Mouse (Mus musculus) lung, postnatal 25 days (tissue): ENCODE data around the gene Xrcc6.
A peak's percentile ranks its signal among the peaks of the same experiment; 100 is the strongest.

Experiments
- DNase-seq: peaks from one replicate; pipeline ENCODE4 v3.0.0; 2022; ENCODE audit warnings: low spot score

Gene Xrcc6

DNA sequence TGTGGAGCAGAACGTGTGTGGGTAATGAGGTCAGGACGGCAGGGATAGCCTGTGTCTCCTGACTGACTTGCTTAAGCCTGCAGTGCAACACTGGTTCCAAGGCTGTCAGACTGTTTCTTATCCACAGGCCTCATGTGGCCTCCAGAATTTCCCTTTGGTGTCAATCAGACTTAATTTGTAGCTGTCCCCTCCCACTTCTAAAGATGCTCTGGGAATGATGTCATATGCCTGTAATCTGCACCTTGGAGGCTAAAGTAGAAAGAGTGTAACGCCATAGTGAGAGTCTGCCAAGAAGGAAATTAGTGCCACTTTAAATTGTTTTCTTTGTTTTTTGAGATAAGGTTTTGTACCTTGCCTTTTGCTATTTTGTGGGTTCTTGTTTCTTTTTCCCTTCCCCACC lies 31.7 kb downstream of the Xrcc6 start:
- no peak for DNase-seq

DNA sequence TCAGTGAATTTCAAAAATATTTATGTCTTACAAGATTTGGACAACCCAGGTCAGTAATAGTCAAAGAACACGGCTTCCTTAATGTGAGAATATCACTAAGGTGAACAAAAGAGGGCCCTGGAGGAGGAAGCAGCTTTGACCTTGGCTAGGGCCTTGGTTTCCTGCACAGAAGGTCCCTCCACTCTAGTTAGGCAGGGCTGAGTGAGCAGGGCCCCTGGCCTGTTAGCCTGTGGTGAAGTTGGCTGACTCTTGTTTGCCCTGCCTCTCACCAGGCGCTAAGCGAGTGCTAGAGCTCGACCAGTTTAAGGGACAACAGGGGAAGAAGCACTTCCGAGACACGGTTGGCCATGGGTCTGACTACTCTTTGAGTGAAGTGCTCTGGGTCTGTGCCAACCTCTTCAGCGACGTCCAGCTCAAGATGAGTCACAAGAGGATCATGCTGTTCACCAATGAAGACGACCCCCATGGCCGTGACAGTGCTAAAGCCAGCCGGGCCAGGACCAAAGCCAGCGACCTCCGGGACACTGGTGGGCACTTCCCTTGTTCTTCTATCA lies 35.0 kb downstream of the Xrcc6 start:
- no peak for DNase-seq

DNA sequence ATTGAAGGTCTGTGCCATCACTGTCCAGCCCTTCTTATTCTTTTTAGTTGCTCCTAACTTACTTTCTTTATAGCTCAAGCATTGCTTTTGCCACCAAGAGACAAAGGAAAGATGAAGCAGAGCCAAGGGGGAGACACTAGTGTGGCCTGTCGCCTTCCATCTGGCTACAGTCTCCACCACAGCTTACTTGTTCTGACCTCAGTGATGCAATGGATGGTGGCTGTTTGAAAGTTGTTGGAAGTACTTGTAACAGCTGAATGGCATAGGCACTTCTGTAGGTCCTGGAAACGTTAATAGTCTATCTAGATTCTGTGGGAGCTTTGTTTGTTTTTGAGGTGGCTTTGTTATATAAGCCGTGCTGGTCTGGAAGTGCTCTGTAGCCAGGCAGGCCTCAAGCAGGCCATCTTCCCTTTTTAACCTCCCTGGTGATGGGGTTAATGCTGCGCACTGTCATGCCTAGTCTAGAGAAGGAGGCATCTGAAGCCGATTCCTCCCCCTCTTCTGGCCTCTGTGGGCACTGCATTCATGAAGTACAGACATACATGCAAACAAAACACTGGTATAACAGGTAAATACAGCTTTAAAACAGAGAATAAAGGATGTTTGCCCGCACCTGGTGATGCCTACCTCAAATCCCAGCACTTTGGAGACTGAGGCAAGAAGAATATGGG lies 36.5 kb downstream of the Xrcc6 start:
- no peak for DNase-seq

DNA sequence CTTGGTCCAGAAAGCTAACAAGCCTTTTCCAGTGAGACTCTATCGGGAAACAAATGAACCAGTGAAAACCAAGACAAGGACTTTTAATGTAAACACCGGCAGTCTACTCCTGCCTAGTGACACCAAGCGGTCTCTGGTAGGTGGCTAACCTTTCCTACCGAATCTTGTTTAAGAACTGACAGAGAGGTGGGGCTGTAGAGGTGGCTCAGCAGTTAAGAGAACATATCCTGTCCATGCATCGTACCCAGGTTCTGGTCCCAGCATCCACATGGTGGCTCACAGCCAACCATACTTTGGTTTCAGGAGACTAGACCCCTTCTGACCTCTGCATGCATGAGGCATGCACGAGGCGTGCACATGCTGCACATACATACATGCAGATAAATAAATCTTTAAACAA lies 39.6 kb downstream of the Xrcc6 start:
- DNase-seq, result no peak

DNA sequence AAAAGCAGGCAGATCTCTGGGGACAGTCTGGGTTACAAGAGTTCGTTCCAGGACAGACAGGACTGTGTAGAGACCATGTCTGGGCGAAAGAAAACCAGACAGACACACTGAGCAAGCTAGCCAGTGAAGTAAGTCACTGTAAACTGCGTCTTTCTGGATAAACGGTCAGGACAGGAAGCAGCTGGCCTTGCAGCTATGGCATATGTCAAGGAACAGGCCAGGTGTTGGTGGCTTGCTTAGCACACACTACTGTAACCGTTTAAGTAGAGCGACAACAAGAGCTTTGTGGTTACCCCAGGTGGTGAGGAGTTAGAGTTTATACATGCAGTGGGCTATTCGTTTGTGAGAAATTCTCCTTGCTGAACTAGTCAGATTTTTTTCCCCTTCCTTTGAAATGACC lies 40.1 kb downstream of the Xrcc6 start:
- DNase-seq, result no peak

DNA sequence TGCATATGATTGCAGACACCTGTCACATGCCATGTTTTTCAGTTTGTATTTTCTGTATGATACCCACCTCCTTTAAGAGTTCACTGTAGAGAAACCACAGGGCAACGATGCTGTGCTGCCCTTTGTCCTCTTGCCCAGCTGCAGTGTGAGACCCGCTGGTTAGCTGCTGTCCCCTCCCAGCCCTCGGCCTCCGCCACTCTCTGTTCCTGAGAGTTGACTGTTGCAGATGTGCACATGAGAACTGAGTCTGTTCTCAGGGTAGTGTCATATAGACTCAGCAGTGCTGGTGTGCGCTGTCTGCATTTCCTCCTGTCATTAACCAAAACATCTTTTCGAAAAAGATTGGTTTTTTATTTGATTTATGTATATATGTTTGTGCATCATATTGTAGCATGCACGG lies 44.8 kb downstream of the Xrcc6 start:
- DNase-seq, result no peak

DNA sequence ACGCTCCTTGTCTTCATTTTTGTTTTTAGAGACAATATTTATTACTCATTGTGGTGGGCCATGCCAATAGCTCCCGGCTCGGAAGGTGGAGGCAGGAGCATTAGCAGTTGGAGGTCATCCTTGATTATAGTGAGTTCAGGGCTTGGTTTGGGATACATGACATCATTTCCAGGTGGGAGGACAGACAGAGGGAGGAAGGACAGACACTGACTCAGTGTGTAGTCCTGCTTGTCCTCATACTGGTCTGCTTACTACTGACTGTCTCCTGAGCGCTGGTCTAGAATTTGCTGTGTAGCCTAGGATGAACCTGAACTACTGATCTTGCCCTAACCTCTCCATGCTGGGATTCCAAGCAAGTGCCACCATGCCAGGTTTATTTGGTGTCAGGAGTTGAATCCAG lies 46.1 kb downstream of the Xrcc6 start, which contains the start of gene Desi1:
TSS of gene Desi1 (minus strand) at position 101 of the 400 bp plus-strand sequence.
- DNase-seq, result no peak

DNA sequence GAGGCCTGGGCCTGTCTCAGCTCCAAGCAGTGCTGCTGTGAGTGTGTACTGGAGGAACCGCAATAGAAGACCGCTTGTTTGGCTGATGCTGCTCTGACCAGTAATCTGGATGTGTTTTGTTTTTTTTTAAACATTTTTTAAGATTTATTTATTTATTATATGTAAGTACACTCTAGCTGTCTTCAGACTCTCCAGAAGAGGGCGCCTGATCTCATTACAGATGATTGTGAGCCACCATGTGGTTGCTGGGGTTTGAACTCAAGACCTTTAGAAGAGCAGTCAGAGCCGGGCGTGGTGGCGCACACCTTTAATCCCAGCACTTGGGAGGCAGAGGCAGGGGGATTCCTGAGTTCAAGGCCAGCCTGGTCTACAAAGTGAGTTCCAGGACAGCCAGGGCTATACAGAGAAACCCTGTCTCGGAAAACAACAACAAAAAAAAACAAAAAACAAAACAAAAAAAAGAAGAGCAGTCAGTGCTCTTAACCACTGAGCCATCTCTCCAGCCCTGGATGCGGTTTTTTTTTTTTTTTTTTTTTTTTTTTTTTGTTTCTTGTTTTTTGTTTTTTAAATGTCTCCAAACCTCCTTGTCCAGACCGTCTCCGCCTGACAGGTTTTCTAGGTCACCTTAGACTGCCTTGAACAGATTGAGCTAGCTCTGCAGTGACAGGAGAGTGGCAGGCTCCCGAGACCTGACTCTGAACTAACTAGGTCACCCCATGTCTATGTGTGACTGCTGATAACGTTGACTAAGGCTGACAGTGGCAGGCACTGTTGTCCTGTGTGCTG lies 48.5 kb downstream of the Xrcc6 start:
- peak; percentile 27 for DNase-seq

DNA sequence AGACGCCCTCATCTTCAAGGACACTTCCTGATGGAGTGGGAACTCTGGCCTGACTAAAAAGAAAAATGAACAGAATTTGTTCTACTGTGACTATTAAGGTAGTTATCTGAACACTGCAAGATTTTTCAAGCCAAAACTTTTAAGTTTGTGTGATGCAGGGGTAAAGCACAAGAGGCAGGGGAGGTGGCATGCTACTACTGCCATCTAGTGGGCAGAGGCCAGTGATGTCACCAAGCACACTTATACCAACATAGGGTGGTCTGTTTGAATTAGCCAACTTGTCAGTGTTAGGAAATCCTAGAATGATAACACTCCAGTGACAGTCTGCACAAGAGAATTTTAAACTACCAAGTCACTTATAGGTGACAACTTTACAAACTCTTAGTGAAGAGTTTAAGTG lies 53.0 kb downstream of the Xrcc6 start:
- DNase-seq, result peak; percentile 41

DNA sequence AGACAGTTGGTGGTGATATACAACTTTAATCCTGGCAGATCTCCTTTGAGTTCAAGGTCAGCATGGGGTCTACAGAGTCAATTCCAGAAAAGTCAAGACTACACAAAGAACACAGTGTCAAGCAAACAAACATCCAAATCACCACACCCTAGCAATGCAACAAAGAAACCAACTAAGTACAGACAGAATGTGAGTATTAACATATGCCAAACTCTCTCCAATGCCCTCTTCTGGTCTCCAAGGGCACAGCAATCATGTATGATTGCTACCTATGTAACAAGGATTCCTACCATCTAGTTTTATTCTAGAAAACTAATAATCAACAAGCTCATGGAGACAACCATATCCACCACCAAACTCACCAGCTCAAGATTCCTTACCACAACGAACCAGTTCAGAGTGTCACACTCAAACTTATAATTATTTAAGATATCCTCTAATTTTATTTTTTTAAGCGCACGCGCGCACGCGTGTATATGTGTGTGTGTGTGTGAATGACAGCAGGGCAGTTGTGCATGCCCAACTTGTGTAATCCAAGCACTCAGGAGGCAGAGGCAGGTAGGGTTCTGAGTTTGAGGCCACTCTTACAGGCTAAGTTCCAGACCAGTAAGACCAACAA lies 56.6 kb downstream of the Xrcc6 start:
- DNase-seq, result no peak

DNA sequence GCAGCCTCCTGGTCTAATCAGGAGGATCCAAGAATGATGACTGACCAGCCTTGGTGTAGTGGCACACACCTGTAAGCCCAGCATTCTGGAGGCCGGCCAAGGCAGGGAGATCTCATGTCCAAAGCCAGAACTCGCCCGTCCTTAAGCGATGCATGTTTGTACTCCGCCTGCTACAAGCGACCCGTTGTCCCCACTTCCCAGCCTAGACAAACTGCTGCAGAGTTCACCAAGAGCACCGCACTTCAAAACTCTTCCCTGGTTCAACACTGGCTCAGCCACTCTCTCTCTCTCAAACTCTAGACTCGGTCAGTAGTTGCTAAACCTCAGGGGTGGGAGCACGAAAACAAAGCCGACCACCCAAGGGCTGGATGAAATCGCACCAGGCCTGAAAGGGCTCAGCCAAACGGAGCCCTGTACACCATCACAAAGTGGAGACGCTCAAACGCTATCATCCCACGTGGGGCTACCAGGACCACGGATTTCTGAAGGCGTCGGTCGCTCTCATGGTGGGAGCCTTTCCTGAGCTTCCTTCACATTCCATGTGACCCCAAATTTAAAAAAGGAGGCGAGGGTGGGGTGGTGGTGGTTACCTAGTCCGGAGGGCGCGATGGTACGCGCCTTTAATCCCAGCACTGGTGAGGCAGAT lies 58.7 kb downstream of the Xrcc6 start:
- DNase-seq, result no peak

DNA sequence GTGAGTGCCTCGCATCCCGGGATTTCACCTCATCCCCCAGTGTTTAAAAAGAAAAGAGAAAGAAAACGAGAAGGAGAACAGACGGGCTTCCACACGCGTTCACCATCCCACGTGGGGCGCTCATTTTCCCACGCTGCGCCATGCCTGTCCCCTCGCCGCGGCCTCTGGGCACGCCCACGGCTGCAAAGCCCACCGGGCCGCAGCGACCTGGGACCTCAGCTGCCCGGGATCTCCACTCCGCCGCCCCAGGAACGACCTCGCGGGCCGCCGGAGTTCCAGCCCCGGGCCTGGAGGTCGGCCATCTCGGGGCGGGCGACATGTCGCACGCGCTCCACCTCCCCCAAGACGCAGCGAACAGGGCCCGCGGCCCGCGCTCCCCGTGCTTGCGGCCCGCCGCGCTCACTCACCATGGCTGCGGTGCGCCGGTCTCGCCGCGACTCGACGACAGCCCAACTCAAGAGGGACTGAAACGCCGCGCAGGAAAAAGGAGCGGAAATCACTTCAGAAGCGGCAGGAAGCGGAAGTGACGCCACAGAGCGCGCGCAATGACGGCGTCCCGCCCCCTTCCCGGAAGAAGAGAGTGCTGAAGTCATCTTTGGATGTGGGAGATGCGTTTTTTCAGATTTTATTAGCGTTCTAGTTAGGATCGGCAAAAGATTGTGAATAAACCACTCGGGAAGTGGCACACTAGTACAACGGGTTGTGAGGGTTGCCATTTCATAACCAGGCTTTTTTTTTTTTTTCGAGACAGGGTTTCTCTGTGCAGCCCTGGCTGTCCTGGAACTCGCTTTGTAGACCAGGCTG lies 59.6 kb downstream of the Xrcc6 start, which contains the start of gene Snu13:
TSS of gene Snu13 (minus strand) at position 519 of the 804 bp plus-strand sequence.
- DNase-seq, result peak; percentile 94

DNA sequence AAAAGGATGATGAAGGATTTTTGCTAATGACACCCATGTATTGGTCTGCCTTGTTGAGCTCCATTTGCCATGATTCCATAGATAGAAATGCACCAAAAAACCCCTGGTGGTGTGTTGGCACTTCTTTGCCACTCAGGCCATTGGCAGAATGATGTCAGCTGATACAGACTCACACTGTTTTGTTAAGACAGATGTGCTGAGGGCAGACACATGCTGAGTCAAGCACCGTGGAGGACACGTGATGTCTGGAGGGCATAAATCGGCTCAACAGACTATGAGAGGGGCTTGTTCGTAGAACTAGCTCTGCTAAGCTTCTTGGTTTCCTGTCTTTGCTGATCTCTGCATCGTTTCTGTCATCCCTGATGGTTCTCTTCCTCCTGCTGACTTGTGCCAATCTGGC lies 64.9 kb downstream of the Xrcc6 start:
- no peak for DNase-seq

DNA sequence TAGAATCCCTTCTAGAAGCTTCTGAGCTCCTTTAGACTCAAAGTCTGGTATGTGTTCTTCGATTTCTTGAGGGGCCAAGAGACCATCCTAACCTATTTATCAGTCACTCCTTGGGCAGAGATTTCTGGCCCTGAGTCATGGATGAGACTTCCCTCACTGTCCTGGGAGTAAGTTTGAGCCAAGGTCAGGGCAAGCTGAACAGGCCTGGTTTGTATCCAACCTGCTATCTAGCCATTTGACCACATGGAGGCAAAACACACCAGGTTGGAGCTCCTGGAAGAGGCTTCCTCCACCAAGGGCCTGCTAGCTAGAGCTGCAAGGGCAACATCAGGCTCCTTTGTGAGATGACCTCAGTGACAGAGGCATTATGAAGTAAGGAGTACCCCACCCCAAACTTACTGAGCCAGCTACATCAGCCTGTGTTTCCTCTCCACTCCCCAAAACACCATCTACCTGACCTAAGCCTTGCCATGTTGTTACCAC lies 71.1 kb downstream of the Xrcc6 start, which contains the start of gene 4930407I10Rik:
TSS of gene 4930407I10Rik (plus strand) at position 433 of the 483 bp plus-strand sequence.
- DNase-seq, result no peak

DNA sequence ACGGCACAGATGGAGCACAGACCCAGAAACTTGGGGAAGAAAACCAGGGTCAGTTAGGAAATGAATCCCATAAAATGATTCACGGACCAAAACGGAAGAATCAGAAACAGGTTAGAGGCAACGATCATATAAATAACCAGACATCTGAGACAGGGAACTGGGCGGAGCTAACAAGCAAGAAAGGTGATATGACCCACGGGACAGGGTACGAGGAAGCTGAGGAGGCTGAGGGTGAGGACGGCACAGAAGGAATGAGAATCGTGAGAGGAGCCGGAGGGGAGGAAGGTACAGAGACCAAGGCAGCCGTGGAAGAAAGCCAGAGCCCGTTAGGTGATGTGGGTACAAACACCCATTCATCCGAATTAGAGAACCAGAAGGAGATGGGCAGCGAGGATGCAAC lies 76.3 kb downstream of the Xrcc6 start:
- no peak for DNase-seq

DNA sequence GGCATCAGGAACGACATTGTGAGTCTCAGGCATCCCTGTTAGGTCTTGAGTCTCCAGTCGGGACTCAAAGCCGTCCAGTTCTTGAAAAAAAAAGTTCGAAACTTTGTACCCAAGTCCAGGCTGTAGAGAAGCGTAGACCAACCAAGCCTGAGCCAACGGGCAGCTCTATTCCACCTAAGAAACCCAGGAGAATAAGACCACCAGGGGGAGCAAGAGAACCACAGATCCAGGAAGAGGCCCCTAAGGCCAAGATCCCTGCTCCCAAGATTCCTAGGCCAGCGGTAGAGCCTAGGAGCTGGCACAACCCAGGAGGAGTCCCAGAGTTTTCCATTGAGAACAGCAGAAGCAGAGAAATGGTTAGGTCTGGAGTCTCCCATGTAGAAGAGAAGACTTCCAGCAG lies 77.9 kb downstream of the Xrcc6 start:
- peak; percentile 79 for DNase-seq

DNA sequence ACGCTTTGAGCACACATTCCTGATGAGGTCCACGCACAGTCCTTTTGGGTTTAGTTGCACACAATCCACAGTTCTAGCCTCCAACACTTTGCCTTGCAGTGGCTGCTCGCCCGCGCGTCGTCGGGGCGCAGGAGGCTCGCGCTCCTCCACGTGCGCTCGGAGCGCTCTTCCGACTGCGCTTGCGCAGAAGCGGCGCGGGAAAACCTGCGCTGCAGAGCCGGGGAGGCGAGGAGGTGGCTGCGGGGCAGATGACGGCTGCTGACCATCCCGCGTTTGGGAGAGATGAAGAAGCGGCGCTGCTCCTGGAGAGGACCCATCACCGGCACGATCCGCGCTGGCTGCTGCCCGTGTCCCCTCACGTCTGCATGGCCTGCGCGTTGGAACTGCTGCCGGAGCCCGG lies 82.3 kb downstream of the Xrcc6 start, which contains the start of gene Mei1:
TSS of gene Mei1 (plus strand) at position 99 of the 400 bp plus-strand sequence.
- no peak for DNase-seq

DNA sequence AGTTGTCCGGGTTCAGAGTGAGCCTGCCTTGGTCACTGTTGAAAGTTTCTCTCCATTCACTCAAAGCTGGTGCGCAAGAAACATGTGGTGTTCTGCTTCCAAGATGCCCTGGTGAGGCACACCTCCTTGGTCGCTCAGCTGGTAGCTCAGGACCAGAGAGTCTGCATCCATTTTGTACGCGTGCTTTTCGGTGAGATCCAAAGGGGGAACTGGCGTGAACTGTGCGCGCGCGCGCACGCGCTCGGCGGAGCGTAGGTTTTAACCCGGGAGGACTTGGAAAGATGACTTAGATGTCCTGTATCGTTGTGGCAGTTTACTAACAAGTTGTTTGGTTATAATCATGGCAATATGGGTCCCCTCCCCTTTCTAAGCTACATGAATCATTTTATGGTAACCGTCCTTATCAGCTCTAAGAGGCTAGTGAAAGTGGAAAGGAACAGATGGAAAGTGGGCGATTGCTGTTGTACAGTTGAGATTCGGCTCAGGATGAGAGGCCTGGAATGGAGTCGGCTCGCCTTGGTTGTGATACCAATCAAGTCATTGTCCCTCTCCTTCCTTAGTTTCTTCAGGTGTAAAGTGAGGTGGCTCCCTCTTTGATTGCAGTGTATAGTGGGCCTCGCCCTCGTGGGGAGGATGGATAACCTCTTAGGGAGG lies 84.3 kb downstream of the Xrcc6 start:
- DNase-seq, result no peak

DNA sequence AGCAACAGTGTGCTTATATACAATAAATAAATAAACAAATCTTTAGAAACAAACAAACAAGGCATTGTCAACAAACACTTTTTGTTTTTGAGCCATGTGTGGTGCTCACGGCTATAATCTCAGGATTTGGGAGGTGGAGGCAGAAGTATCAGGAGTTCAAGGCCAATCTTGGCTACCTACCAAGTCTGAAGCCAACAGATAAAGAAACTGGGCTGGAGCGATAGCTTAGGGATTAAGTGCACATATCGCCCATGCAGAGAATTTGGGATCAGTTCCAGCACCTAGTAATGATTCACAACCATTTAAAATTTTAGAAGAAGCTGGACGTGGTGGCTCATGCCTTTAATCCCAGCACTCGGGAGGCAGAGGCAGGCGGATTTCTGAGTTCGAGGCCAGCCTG lies 85.9 kb downstream of the Xrcc6 start:
- DNase-seq, result no peak

DNA sequence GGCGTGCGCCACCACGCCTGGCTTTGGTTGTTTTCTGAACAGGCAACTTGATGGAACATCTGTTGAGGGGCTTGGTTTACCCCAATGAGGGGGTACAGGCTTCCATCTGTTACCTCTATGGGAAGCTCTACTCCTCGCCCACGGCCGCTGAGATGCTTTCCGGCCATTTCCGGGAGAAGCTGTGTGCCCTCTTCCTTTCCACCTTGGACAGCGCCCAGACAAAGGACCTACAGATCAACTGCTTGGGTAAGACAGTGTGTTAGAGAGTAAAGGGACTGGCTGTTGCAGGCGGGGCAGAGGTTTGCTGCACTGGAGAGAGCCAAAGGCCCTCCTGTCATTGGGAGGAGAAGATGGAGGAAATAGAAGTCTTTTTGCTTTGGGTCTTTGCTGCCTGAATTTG lies 92.2 kb downstream of the Xrcc6 start:
- DNase-seq, result no peak

DNA sequence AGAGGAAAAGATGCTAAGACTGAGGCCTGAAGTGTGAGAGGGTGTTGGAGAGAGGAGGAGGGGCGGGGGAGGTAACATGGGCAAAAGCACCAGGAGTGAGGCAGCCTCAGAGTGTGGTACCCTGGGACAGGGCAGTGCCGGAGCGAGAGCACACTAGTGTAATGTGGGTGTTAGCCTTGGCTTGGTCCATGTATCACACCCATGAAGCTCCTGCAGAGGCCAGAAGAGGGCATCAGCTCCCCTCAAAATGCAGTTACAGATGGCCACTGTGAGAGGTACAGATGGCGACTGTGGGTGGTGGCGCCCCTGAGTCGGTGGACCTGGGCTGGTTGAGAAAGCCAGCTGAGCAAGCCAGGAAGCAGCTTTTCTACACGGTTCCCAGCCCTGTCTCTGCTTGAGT lies 93.5 kb downstream of the Xrcc6 start:
- DNase-seq, result no peak
